Mouse (Mus musculus) hindbrain, embryonic 15.5 days (tissue): ENCODE results near the gene Gm5725. TPM values are rescaled to one million over a fixed set of nuclear protein-coding genes. Genes with fewer than 3 reads are reported as not detected.
"Not testable (repeated sequence)": the region's sequence is repeated elsewhere in the genome, so short reads cannot be mapped to it uniquely, and the experiment has no call there.

Source experiments
- ATAC-seq: fragments of 200-750 bp; cut with Nextera tagmentation; 2 replicates; pipeline ENCODE4 v1.8.0; 2017; ENCODE audit warnings: low read depth, moderate number of reproducible peaks, moderate TSS enrichment; ENCODE audit not compliant: low FRiP score
- H3K27ac ChIP-seq: fragments of 300-500 bp; sonication (generic); replicated peaks from 2 replicates; pipeline ENCODE4 v1.5.1; 2015; ENCODE audit warnings: mild to moderate bottlenecking, inconsistent platforms
- H3K27me3 ChIP-seq: fragments of 300-500 bp; sonication (generic); 2 replicates; pipeline ENCODE4 v1.6.1; 2015; ENCODE audit warnings: control low read depth, inconsistent platforms
- H3K36me3 ChIP-seq: fragments of 300-500 bp; sonication (generic); 2 replicates; pipeline ENCODE4 v1.6.1; 2015; ENCODE audit warnings: control low read depth, inconsistent platforms
- H3K4me1 ChIP-seq: fragments of 300-500 bp; sonication (generic); replicated peaks from 2 replicates; pipeline ENCODE4 v1.6.1; 2015; ENCODE audit warnings: control low read depth, inconsistent platforms
- H3K4me2 ChIP-seq: fragments of 300-500 bp; sonication (generic); 2 replicates; pipeline ENCODE4 v1.6.1; 2015; ENCODE audit warnings: moderate library complexity, mild to moderate bottlenecking, inconsistent platforms
- H3K4me3 ChIP-seq: fragments of 300-500 bp; sonication (generic); 2 replicates; pipeline ENCODE4 v1.5.1; 2015; ENCODE audit warnings: mild to moderate bottlenecking, inconsistent platforms
- H3K9ac ChIP-seq: fragments of 300-500 bp; sonication (generic); 2 replicates; pipeline ENCODE4 v1.6.1; 2015; ENCODE audit warnings: inconsistent platforms
- H3K9me3 ChIP-seq: fragments of 300-500 bp; sonication (generic); 2 replicates; pipeline ENCODE4 v1.6.1; 2016; ENCODE audit warnings: control low read depth, inconsistent platforms
- WGBS: fragments of 180-500 bp; shearing (Covaris S2); methylation state at CpG from one replicate; pipeline ENCODE4 v1.1.7; 2015; 5-methylcytosine and 5-hydroxymethylcytosine counted together
- polyA plus RNA-seq: library from polyadenylated mRNA; unstranded; fragments of >200 nt; fragmentation: Nextera tagmentation; extraction: Ambion mirVana; gene quantifications from 2 replicates; pipeline ENCODE4 v1.2.1, GENCODE M21; 2015

The Gm5725 gene
- not detected in 2 replicates for polyA plus RNA-seq

DNA sequence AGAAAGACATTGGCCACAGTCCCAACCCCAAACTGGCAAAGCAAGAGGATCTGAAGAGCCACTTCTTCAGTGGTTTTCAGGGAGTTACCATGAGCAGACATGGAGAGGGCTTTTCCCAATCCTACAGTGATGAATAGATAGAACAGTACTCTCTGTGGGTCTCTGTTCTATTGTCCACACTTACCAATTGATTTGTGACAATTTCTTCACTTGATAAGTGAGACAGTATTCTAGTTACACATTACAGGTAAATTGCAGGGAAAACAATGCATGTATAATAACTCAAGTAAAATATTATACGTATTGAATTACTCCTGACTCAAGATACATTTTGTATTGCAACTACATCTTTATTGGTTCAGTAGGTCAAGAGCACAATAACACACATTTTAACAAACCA is at the start of gene Gm5725:
Gene Gm5725, minus strand, starts transcription at position 101 of the 400 bp plus-strand sequence.
- H3K36me3 ChIP-seq, H3K27me3 ChIP-seq, H3K4me2 ChIP-seq, H3K27ac ChIP-seq, H3K4me3 ChIP-seq, H3K9me3 ChIP-seq, H3K9ac ChIP-seq, H3K4me1 ChIP-seq, ATAC-seq: not testable (repeated sequence)
- WGBS: no CpG with 5 or more reads among the region's 1 CpGs

DNA sequence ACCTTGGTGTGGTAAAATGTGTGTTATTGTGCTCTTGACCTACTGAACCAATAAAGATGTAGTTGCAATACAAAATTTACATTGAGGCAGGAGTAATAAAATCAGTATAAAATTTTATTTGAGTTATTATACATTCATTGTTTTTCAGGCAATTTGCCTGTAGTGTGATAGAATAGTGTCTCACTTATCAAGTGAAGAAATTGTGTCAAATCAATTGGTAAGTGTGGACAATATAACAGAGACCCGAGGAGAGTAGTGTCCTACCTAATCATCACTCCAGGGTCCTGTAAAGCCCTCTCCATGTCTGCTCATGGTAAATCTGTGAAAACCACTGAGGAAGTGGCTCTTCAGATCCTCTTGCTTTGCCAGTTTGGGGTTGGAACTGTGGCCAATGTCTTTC is 12.0 kb downstream of the Gm5725 start, which contains the start of gene Vmn1r135:
Gene Vmn1r135, plus strand, starts transcription at position 301 of the 400 bp plus-strand sequence.
- no CpG with 5 or more reads among the region's 1 CpGs for WGBS

GRCm38 (mm10) chr7:21796628-21797027 is 47.4 kb downstream of the Gm5725 start, which contains the start of gene Gm4177:
Gm4177 (minus strand) TSS chr7:21796728.
- not testable (repeated sequence) for H3K9ac ChIP-seq, H3K36me3 ChIP-seq, H3K4me2 ChIP-seq, H3K9me3 ChIP-seq, ATAC-seq, H3K27me3 ChIP-seq, H3K4me1 ChIP-seq, H3K4me3 ChIP-seq, H3K27ac ChIP-seq
- no CpG with 5 or more reads among the region's 3 CpGs for WGBS

More for the DNA sequence above, 12.0 kb downstream of the Gm5725 start, which contains the start of gene Vmn1r135:
- not testable (repeated sequence) for ATAC-seq, H3K27ac ChIP-seq, H3K4me2 ChIP-seq, H3K27me3 ChIP-seq, H3K4me1 ChIP-seq, H3K9me3 ChIP-seq, H3K36me3 ChIP-seq, H3K9ac ChIP-seq, H3K4me3 ChIP-seq

Other genes with a start within 250 kb of the Gm5725 start
- not detected in 2 replicates for gene Vmn1r132, start 230.2 kb downstream of the Gm5725 start, polyA plus RNA-seq
- gene Gm4175, start 82.8 kb downstream of the Gm5725 start, polyA plus RNA-seq: not detected in 2 replicates
- gene Gm4177, start 47.5 kb downstream of the Gm5725 start, polyA plus RNA-seq: not detected in 2 replicates
- not detected in 2 replicates for gene Vmn1r135, start 11.9 kb downstream of the Gm5725 start, polyA plus RNA-seq
- not detected in 2 replicates for gene Gm5891, start 77.0 kb upstream of the Gm5725 start, polyA plus RNA-seq
- gene Vmn1r137, start 150.3 kb upstream of the Gm5725 start, polyA plus RNA-seq: not detected in 2 replicates
- not detected in 2 replicates for gene Vmn1r138, start 184.6 kb upstream of the Gm5725 start, polyA plus RNA-seq
- not detected in 2 replicates for gene Gm6176, start 212.0 kb upstream of the Gm5725 start, polyA plus RNA-seq
- gene Vmn1r139, start 224.8 kb upstream of the Gm5725 start, polyA plus RNA-seq: not detected in 2 replicates